Mouse (Mus musculus): Measurements from ENCODE around the gene Acin1. TPM values are rescaled to one million over a fixed set of nuclear protein-coding genes. Genes with fewer than 3 reads are reported as not detected.
A peak's percentile ranks its signal among the peaks of the same experiment; 100 is the strongest.

Gene Acin1
- polyA plus RNA-seq, 1 experiment, result 378 TPM

DNA sequence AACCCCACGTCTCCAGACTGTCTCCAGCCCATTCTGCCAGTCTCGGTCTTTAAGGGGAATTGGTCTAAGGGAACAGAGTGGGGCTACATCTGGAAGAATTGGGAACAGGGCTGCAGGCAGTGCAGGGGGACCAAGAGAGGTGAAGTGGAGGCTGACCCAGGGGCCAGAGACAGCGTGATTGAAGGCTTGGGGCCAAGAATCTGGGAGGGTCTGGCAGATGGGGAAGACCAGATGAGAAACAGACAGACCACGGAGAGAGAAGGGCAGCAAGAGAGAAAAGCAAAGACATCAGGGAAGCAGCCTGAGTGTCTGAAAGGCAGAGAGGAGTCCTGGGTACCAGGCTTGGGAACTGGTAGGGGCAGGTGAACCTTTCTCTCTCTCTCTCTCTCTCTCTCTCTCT, 46.6 kb downstream of the Acin1 start:
- H3K27ac ChIP-seq (ENCODE audit: control insufficient read depth, insufficient read depth, low read depth, low read length, poor library complexity), result no peak overlapping the region
- no peak overlapping the region for H3K4me3 ChIP-seq (replicated peaks; ENCODE audit: control insufficient read depth, low read depth, low read length)
- WGBS, result 57% methylated on average over 4 of the region's 4 CpGs

GRCm38 (mm10) chr14:54638210-54638609, 48.5 kb downstream of the Acin1 start:
- Histone ChIP-seq H3K27ac (ENCODE audit: control insufficient read depth, insufficient read depth, low read depth, low read length, poor library complexity) (no peak overlapping the region), H3K4me1 (ENCODE audit: control insufficient read depth, insufficient read depth, low read length) (peaks cover 2% of the 10 kb centered on the region; the same call in 1 of the 2 replicates), H3K4me3 (replicated peaks; ENCODE audit: control insufficient read depth, low read depth, low read length) (no peak overlapping the region)
- TF ChIP-seq POLR2A (IDR thresholded peaks at IDR 0.05; ENCODE audit: borderline replicate concordance, control insufficient read depth, low read depth, low read length) (no peak), CTCF (IDR thresholded peaks at IDR 0.05; ENCODE audit: control insufficient read depth, insufficient read depth, low read length) (no peak)
- WGBS, result 66% methylated on average over 5 of the region's 5 CpGs

More for the DNA sequence above, 46.6 kb downstream of the Acin1 start:
- H3K4me1 ChIP-seq (ENCODE audit: control insufficient read depth, insufficient read depth, low read length), result peaks cover 2% of the 10 kb centered on the region; the same call in 1 of the 2 replicates
- TF ChIP-seq POLR2A (IDR thresholded peaks at IDR 0.05; ENCODE audit: borderline replicate concordance, control insufficient read depth, low read depth, low read length), result no peak
- no peak for TF ChIP-seq CTCF (IDR thresholded peaks at IDR 0.05; ENCODE audit: control insufficient read depth, insufficient read depth, low read length)

- TF ChIP-seq POLR2A (IDR thresholded peaks at IDR 0.05; ENCODE audit: borderline replicate concordance, control insufficient read depth, low read depth, low read length) (no peak), CTCF (IDR thresholded peaks at IDR 0.05; ENCODE audit: control insufficient read depth, insufficient read depth, low read length) (peak; percentile 88)
- H3K27ac ChIP-seq (ENCODE audit: control insufficient read depth, insufficient read depth, low read depth, low read length, poor library complexity), result no peak overlapping the region
- peaks cover 2% of the 10 kb centered on the region; the same call in 1 of the 2 replicates for H3K4me1 ChIP-seq (ENCODE audit: control insufficient read depth, insufficient read depth, low read length)
- H3K4me3 ChIP-seq (replicated peaks; ENCODE audit: control insufficient read depth, low read depth, low read length), result no peak overlapping the region
- 50% methylated on average over 8 of the region's 8 CpGs for WGBS
These were observed 49.8 kb downstream of the Acin1 start for GRCm38 (mm10) chr14:54636954-54637353.

DNA sequence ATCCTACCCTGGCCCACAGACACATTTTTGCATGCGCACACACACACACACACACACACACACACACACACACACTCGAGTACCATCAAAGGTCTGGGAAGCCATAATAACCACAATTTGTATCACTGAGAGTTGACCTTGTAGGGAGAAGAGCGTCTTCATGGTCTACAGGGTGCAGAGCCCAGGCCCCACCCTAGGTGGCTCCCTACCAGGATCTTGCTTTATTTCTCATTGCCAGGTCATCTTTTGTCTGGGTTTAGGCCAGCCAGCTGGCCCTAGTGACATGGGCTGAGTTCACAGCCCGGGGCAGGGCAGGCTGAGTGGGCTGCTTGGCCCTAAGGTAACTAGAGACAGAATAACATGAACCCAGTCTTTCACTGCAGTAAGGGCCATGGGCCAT, 52.5 kb downstream of the Acin1 start:
- TF ChIP-seq POLR2A (IDR thresholded peaks at IDR 0.05; ENCODE audit: borderline replicate concordance, control insufficient read depth, low read depth, low read length) (no peak), CTCF (IDR thresholded peaks at IDR 0.05; ENCODE audit: control insufficient read depth, insufficient read depth, low read length) (peak; percentile 15; the same call in 1 of the 2 replicates)
- WGBS, result 70% methylated on average over 4 of the region's 4 CpGs

DNA sequence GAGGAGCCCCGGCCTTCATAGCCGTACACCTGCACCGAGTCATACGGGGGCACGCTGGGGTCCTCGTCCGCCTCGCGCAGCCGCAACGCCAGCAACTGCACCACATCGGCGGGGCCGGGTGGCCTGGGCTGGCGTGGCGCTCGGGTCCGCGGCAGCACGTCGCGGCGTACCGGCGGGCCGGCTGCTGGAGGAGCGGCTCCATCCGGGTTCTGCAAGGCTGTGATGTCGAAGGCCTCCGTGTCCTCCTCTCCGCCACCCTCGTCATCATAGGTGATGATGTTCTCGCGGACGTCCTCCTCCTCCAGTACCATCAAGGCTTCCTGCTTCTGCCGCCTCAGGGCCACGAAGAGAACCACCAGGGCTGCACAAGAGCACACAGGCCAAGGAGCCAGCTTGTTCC, 54.5 kb downstream of the Acin1 start:
- H3K27ac ChIP-seq (ENCODE audit: control insufficient read depth, insufficient read depth, low read depth, low read length, poor library complexity), result no peak overlapping the region; the same call in 1 of the 2 replicates
- no peak for TF ChIP-seq POLR2A (IDR thresholded peaks at IDR 0.05; ENCODE audit: borderline replicate concordance, control insufficient read depth, low read depth, low read length)
- no peak for TF ChIP-seq CTCF (IDR thresholded peaks at IDR 0.05; ENCODE audit: control insufficient read depth, insufficient read depth, low read length)
- no peak overlapping the region for H3K4me3 ChIP-seq (replicated peaks; ENCODE audit: control insufficient read depth, low read depth, low read length)
- H3K4me1 ChIP-seq (ENCODE audit: control insufficient read depth, insufficient read depth, low read length), result no peaks in the 10 kb centered on the region
- 95% methylated on average over 37 of the region's 37 CpGs for WGBS

More for the DNA sequence above, 52.5 kb downstream of the Acin1 start:
- no peak overlapping the region for H3K4me3 ChIP-seq (replicated peaks; ENCODE audit: control insufficient read depth, low read depth, low read length)
- no peaks in the 10 kb centered on the region for H3K4me1 ChIP-seq (ENCODE audit: control insufficient read depth, insufficient read depth, low read length)
- H3K27ac ChIP-seq (ENCODE audit: control insufficient read depth, insufficient read depth, low read depth, low read length, poor library complexity), result no peak overlapping the region

DNA sequence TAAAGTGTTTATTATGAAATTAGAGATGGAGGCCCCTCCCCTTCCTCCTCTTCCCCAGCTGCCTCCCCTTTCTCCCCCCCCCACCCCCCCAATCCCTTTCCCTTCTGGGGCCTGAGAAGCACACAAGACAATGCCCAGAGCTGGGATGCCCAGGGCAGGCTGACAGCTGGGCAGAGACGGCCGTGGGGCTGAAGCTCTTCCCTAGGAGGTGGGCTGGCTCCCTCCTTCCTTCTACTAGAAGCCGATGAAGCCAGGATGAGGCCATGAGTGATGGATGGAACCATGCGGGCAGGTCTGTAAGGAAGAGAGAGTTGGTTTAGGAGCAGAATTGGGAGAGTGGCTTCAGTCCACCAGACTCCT, 55.5 kb downstream of the Acin1 start:
- 86% methylated on average over 4 of the region's 4 CpGs for WGBS
- TF ChIP-seq POLR2A (IDR thresholded peaks at IDR 0.05; ENCODE audit: borderline replicate concordance, control insufficient read depth, low read depth, low read length) (no peak), CTCF (IDR thresholded peaks at IDR 0.05; ENCODE audit: control insufficient read depth, insufficient read depth, low read length) (no peak)
- H3K4me1 ChIP-seq (ENCODE audit: control insufficient read depth, insufficient read depth, low read length), result no peaks in the 10 kb centered on the region
- no peak overlapping the region for H3K4me3 ChIP-seq (replicated peaks; ENCODE audit: control insufficient read depth, low read depth, low read length)
- no peak overlapping the region for H3K27ac ChIP-seq (ENCODE audit: control insufficient read depth, insufficient read depth, low read depth, low read length, poor library complexity)

DNA sequence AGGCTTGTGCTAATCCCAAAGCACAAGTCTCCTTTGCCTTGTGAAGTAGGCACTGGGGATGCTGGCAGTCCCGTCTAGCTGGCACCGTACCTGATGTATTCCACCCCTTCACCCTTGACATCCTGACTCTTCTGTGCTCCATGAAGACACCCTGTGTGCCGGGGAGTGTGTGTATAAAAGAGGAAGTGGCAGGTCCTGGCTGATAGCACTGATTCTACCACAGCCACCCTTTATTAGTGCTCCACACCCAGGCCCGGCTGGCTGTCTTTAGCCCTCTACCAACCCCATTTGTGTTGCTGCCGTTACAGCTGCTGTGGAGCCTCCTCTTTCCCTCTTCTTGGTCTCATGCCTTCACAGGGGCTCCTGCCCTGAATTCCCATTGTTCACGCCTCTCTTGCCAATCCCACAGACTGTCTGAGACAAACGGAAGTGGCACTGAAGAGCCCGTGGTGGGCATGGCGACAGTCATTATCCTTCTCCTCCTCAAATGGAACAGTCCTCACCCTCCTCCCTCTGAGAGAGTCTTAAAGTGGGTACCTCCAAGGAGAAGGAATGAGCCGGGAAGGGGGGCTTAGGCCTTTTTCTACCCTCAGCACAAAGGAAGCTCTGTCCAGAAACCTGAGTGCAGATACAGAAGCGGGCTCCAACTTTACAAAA, 56.0 kb downstream of the Acin1 start:
- no peak overlapping the region for H3K4me3 ChIP-seq (replicated peaks; ENCODE audit: control insufficient read depth, low read depth, low read length)
- no peak overlapping the region for H3K27ac ChIP-seq (ENCODE audit: control insufficient read depth, insufficient read depth, low read depth, low read length, poor library complexity)
- no peaks in the 10 kb centered on the region for H3K4me1 ChIP-seq (ENCODE audit: control insufficient read depth, insufficient read depth, low read length)
- TF ChIP-seq CTCF (IDR thresholded peaks at IDR 0.05; ENCODE audit: control insufficient read depth, insufficient read depth, low read length), result no peak
- no peak for TF ChIP-seq POLR2A (IDR thresholded peaks at IDR 0.05; ENCODE audit: borderline replicate concordance, control insufficient read depth, low read depth, low read length)
- WGBS, result 50% methylated on average over 11 of the region's 11 CpGs

DNA sequence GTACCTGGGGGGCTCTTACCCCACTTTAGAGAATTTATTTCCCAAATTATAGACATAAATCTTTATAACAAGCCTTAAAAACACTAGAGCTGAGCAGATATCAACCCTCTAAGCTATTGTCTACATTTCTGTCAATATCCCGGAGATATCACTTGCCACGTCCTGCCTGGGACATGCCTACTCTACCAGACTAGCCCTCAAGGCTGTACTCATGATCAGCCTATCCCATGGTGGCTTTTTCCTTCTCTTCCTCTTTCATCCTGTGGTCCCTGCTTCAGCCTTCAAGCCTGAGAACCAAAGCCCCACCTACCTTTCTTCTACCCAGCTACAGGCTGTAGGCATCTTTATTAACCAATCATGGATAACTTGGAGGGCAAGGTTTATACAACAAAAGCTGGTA, 56.9 kb downstream of the Acin1 start:
- no peak for TF ChIP-seq CTCF (IDR thresholded peaks at IDR 0.05; ENCODE audit: control insufficient read depth, insufficient read depth, low read length)
- no peak for TF ChIP-seq POLR2A (IDR thresholded peaks at IDR 0.05; ENCODE audit: borderline replicate concordance, control insufficient read depth, low read depth, low read length)
- no peak overlapping the region for H3K27ac ChIP-seq (ENCODE audit: control insufficient read depth, insufficient read depth, low read depth, low read length, poor library complexity)
- 74% methylated on average over 2 of the region's 2 CpGs for WGBS
- H3K4me3 ChIP-seq (replicated peaks; ENCODE audit: control insufficient read depth, low read depth, low read length), result no peak overlapping the region
- H3K4me1 ChIP-seq (ENCODE audit: control insufficient read depth, insufficient read depth, low read length), result no peaks in the 10 kb centered on the region
